Mouse (Mus musculus): ENCODE data around the gene Itpr2. TPM values are rescaled to one million over a fixed set of nuclear protein-coding genes. Genes with fewer than 3 reads are reported as not detected.
A peak's percentile ranks its signal among the peaks of the same experiment; 100 is the strongest.

The Itpr2 gene
- polyA plus RNA-seq, 1 experiment from 2014 or later: 6.2 TPM

GRCm38 (mm10) chr6:146254216-146254820 lies 247.7 kb downstream of the Itpr2 start:
- no peak overlapping the region for H3K4me2 ChIP-seq (replicated peaks)
- no peaks in the 10 kb centered on the region for H3K36me3 ChIP-seq (replicated peaks; ENCODE audit: control insufficient read depth, insufficient read depth)
- no peaks in the 10 kb centered on the region for H3K4me1 ChIP-seq (replicated peaks; ENCODE audit: control insufficient read depth, insufficient read depth, low read length)
- no peaks in the 10 kb centered on the region for H3K27me3 ChIP-seq (ENCODE audit: control insufficient read depth, insufficient read depth, low read length)
- no peak overlapping the region for H3K4me3 ChIP-seq (replicated peaks; ENCODE audit: low read length)
- no peak overlapping the region for H3K9ac ChIP-seq
- 76% methylated on average over 3 of the region's 3 CpGs for whole genome bisulfite sequencing
- ATAC-seq (ENCODE audit: low FRiP score): no peak
- no peak for DNase-seq (ENCODE audit: low spot score)
- H3K27ac ChIP-seq: no peak overlapping the region
- no peaks in the 10 kb centered on the region for H3K9me3 ChIP-seq (ENCODE audit: control insufficient read depth, low read length)

GRCm38 (mm10) chr6:146249096-146249495 lies 252.9 kb downstream of the Itpr2 start:
- H3K27me3 ChIP-seq (ENCODE audit: control insufficient read depth, insufficient read depth, low read length): no peaks in the 10 kb centered on the region
- no peak overlapping the region for H3K4me2 ChIP-seq (replicated peaks)
- no peak for ATAC-seq (ENCODE audit: low FRiP score)
- DNase-seq (ENCODE audit: low spot score): no peak
- H3K27ac ChIP-seq: no peak overlapping the region
- H3K9ac ChIP-seq: no peak overlapping the region
- H3K9me3 ChIP-seq (ENCODE audit: control insufficient read depth, low read length): no peaks in the 10 kb centered on the region
- no peaks in the 10 kb centered on the region for H3K36me3 ChIP-seq (replicated peaks; ENCODE audit: control insufficient read depth, insufficient read depth)
- H3K4me1 ChIP-seq (replicated peaks; ENCODE audit: control insufficient read depth, insufficient read depth, low read length): no peaks in the 10 kb centered on the region
- no peak overlapping the region for H3K4me3 ChIP-seq (replicated peaks; ENCODE audit: low read length)
- WGBS: 89% methylated on average over 6 of the region's 6 CpGs

- DNase-seq (ENCODE audit: low spot score) (no peak), ATAC-seq (ENCODE audit: low FRiP score) (no peak)
- Histone ChIP-seq H3K4me2 (replicated peaks) (no peak overlapping the region), H3K36me3 (replicated peaks; ENCODE audit: control insufficient read depth, insufficient read depth) (no peaks in the 10 kb centered on the region), H3K27ac (no peak overlapping the region), H3K27me3 (ENCODE audit: control insufficient read depth, insufficient read depth, low read length) (no peaks in the 10 kb centered on the region), H3K4me1 (replicated peaks; ENCODE audit: control insufficient read depth, insufficient read depth, low read length) (no peaks in the 10 kb centered on the region), H3K9me3 (ENCODE audit: control insufficient read depth, low read length) (no peaks in the 10 kb centered on the region), H3K4me3 (replicated peaks; ENCODE audit: low read length) (no peak overlapping the region), H3K9ac (no peak overlapping the region)
- 72% methylated on average over 2 of the region's 2 CpGs for WGBS
These were observed 253.7 kb downstream of the Itpr2 start for GRCm38 (mm10) chr6:146248341-146248740.

- Histone ChIP-seq H3K9me3 (ENCODE audit: control insufficient read depth, low read length) (no peaks in the 10 kb centered on the region), H3K36me3 (replicated peaks; ENCODE audit: control insufficient read depth, insufficient read depth) (no peaks in the 10 kb centered on the region), H3K9ac (no peak overlapping the region), H3K27me3 (ENCODE audit: control insufficient read depth, insufficient read depth, low read length) (no peaks in the 10 kb centered on the region), H3K4me3 (replicated peaks; ENCODE audit: low read length) (no peak overlapping the region), H3K4me1 (replicated peaks; ENCODE audit: control insufficient read depth, insufficient read depth, low read length) (no peaks in the 10 kb centered on the region), H3K4me2 (replicated peaks) (no peak overlapping the region), H3K27ac (no peak overlapping the region)
- WGBS: 84% methylated on average over 1 of the region's 1 CpGs
- ATAC-seq (ENCODE audit: low FRiP score) (no peak), DNase-seq (ENCODE audit: low spot score) (no peak)
These were observed 254.1 kb downstream of the Itpr2 start for GRCm38 (mm10) chr6:146247906-146248305.

GRCm38 (mm10) chr6:146246368-146246767 lies 255.7 kb downstream of the Itpr2 start:
- Histone ChIP-seq H3K4me2 (replicated peaks) (no peak overlapping the region), H3K9me3 (ENCODE audit: control insufficient read depth, low read length) (no peaks in the 10 kb centered on the region), H3K27me3 (ENCODE audit: control insufficient read depth, insufficient read depth, low read length) (no peaks in the 10 kb centered on the region), H3K27ac (no peak overlapping the region), H3K36me3 (replicated peaks; ENCODE audit: control insufficient read depth, insufficient read depth) (no peaks in the 10 kb centered on the region), H3K4me1 (replicated peaks; ENCODE audit: control insufficient read depth, insufficient read depth, low read length) (no peaks in the 10 kb centered on the region), H3K9ac (no peak overlapping the region), H3K4me3 (replicated peaks; ENCODE audit: low read length) (no peak overlapping the region)
- WGBS: 74% methylated on average over 6 of the region's 6 CpGs
- DNase-seq (ENCODE audit: low spot score): no peak
- ATAC-seq (ENCODE audit: low FRiP score): no peak

- no peak overlapping the region for H3K4me2 ChIP-seq (replicated peaks)
- H3K36me3 ChIP-seq (replicated peaks; ENCODE audit: control insufficient read depth, insufficient read depth): no peaks in the 10 kb centered on the region
- no peaks in the 10 kb centered on the region for H3K4me1 ChIP-seq (replicated peaks; ENCODE audit: control insufficient read depth, insufficient read depth, low read length)
- ATAC-seq (ENCODE audit: low FRiP score): no peak
- H3K9ac ChIP-seq: no peak overlapping the region
- H3K27ac ChIP-seq: no peak overlapping the region
- no peaks in the 10 kb centered on the region for H3K27me3 ChIP-seq (ENCODE audit: control insufficient read depth, insufficient read depth, low read length)
- WGBS: 87% methylated on average over 9 of the region's 9 CpGs
- no peak overlapping the region for H3K4me3 ChIP-seq (replicated peaks; ENCODE audit: low read length)
- DNase-seq (ENCODE audit: low spot score): no peak
- no peaks in the 10 kb centered on the region for H3K9me3 ChIP-seq (ENCODE audit: control insufficient read depth, low read length)
These were observed 256.1 kb downstream of the Itpr2 start for GRCm38 (mm10) chr6:146245888-146246287.

- H3K9ac ChIP-seq: no peak overlapping the region
- ATAC-seq (ENCODE audit: low FRiP score): no peak
- H3K27ac ChIP-seq: no peak overlapping the region
- H3K4me3 ChIP-seq (replicated peaks; ENCODE audit: low read length): no peak overlapping the region
- no peak for DNase-seq (ENCODE audit: low spot score)
- WGBS: 70% methylated on average over 5 of the region's 5 CpGs
- H3K4me2 ChIP-seq (replicated peaks): no peak overlapping the region
- no peaks in the 10 kb centered on the region for H3K36me3 ChIP-seq (replicated peaks; ENCODE audit: control insufficient read depth, insufficient read depth)
- no peaks in the 10 kb centered on the region for H3K9me3 ChIP-seq (ENCODE audit: control insufficient read depth, low read length)
- H3K4me1 ChIP-seq (replicated peaks; ENCODE audit: control insufficient read depth, insufficient read depth, low read length): no peaks in the 10 kb centered on the region
- H3K27me3 ChIP-seq (ENCODE audit: control insufficient read depth, insufficient read depth, low read length): no peaks in the 10 kb centered on the region
These were observed 259.0 kb downstream of the Itpr2 start for GRCm38 (mm10) chr6:146243068-146243467.

GRCm38 (mm10) chr6:146241336-146241735 lies 260.7 kb downstream of the Itpr2 start:
- Histone ChIP-seq H3K27me3 (ENCODE audit: control insufficient read depth, insufficient read depth, low read length) (no peaks in the 10 kb centered on the region), H3K4me1 (replicated peaks; ENCODE audit: control insufficient read depth, insufficient read depth, low read length) (no peaks in the 10 kb centered on the region), H3K4me3 (replicated peaks; ENCODE audit: low read length) (no peak overlapping the region), H3K9ac (no peak overlapping the region), H3K36me3 (replicated peaks; ENCODE audit: control insufficient read depth, insufficient read depth) (no peaks in the 10 kb centered on the region), H3K9me3 (ENCODE audit: control insufficient read depth, low read length) (no peaks in the 10 kb centered on the region), H3K4me2 (replicated peaks) (no peak overlapping the region), H3K27ac (no peak overlapping the region)
- ATAC-seq (ENCODE audit: low FRiP score) (no peak), DNase-seq (ENCODE audit: low spot score) (no peak)
- 92% methylated on average over 3 of the region's 3 CpGs for WGBS

- Histone ChIP-seq H3K4me1 (replicated peaks; ENCODE audit: control insufficient read depth, insufficient read depth, low read length) (peaks cover 17% of the 10 kb centered on the region), H3K4me2 (replicated peaks) (no peak overlapping the region), H3K27me3 (ENCODE audit: control insufficient read depth, insufficient read depth, low read length) (no peaks in the 10 kb centered on the region), H3K9ac (no peak overlapping the region), H3K36me3 (replicated peaks; ENCODE audit: control insufficient read depth, insufficient read depth) (no peaks in the 10 kb centered on the region), H3K4me3 (replicated peaks; ENCODE audit: low read length) (no peak overlapping the region), H3K27ac (peak overlapping the region; percentile 68), H3K9me3 (ENCODE audit: control insufficient read depth, low read length) (no peaks in the 10 kb centered on the region)
- ATAC-seq (ENCODE audit: low FRiP score) (no peak), DNase-seq (ENCODE audit: low spot score) (peak; percentile 52)
- WGBS: 15% methylated on average over 3 of the region's 3 CpGs
These were observed 266.9 kb downstream of the Itpr2 start for GRCm38 (mm10) chr6:146235165-146235564.

GRCm38 (mm10) chr6:146234417-146234816 lies 267.6 kb downstream of the Itpr2 start:
- 44% methylated on average over 1 of the region's 1 CpGs for whole genome bisulfite sequencing
- ATAC-seq (ENCODE audit: low FRiP score): peak; percentile 58; the same call in 1 of the 2 replicates
- H3K4me1 ChIP-seq (replicated peaks; ENCODE audit: control insufficient read depth, insufficient read depth, low read length): peaks cover 17% of the 10 kb centered on the region

More at GRCm38 (mm10) chr6:146234417-146234816, 267.6 kb downstream of the Itpr2 start:
- Histone ChIP-seq H3K27ac (0 out of 2 replicates have a peak overlapping the region, but pooled peaks have one; percentile 68), H3K4me3 (replicated peaks; ENCODE audit: low read length) (no peak overlapping the region), H3K9ac (no peak overlapping the region), H3K9me3 (ENCODE audit: control insufficient read depth, low read length) (no peaks in the 10 kb centered on the region), H3K4me2 (replicated peaks) (no peak overlapping the region), H3K36me3 (replicated peaks; ENCODE audit: control insufficient read depth, insufficient read depth) (no peaks in the 10 kb centered on the region), H3K27me3 (ENCODE audit: control insufficient read depth, insufficient read depth, low read length) (no peaks in the 10 kb centered on the region)
- peak; percentile 56 for DNase-seq (ENCODE audit: low spot score)

Measured in hindbrain, embryonic 14.5 days (tissue).